Mouse (Mus musculus): Measurements from ENCODE around the gene Tmem117. TPM values are rescaled to one million over a fixed set of nuclear protein-coding genes. Genes with fewer than 3 reads are reported as not detected.

Tmem117 gene
- polyA plus RNA-seq, 1 experiment: not detected

DNA sequence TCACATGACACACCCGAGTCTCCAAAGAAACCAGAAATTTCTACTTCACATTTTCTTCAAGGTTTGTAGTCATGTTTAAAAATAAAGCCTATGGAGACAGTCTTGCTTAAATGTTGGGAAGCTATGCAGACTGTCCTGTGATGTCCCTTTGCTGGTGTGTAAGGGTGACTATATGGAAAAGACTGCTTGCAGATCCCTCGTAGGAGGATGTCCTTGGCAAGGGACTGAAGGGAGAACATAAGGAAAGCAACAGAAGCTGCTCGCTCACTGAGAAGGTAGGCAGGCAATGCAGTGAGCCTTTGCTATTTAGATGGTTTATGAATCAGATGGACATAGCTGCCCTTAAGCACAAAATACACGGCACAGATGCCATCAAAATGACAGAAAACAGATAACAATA, 352.8 kb downstream of the Tmem117 start:
- Histone ChIP-seq H3K9me3 (ENCODE audit: control insufficient read depth, low read length) (peaks cover 31% of the 10 kb centered on the region), H3K27me3 (ENCODE audit: control insufficient read depth) (no peaks in the 10 kb centered on the region), H3K36me3 (ENCODE audit: control insufficient read depth) (no peaks in the 10 kb centered on the region), H3K4me3 (replicated peaks) (no peak overlapping the region), H3K4me1 (ENCODE audit: control insufficient read depth) (no peaks in the 10 kb centered on the region)
- TF ChIP-seq TAL1 (IDR thresholded peaks at IDR 0.05; ENCODE audit: low read length) (no peak), GATA1 (IDR thresholded peaks at IDR 0.05; ENCODE audit: low read length) (no peak)

DNA sequence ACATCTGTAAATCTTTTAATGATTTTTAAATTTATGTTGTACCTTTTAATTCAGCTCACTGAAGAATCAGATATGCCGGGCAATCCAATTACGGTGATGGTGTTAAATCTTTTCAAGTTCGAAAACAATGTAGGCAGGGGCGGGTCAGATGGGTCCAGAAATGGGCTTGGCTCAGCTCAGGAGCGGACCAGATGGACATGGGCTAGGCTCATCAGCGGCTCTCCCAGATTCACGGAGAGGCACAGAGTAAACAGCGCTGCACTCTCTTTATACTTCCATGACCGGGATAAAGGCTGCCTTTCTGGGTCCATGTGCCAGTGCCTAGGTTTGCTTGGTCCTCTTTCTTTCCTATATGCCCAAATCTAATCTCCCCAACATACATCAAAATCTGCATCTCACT, 366.3 kb downstream of the Tmem117 start:
- Histone ChIP-seq H3K27me3 (ENCODE audit: control insufficient read depth) (no peaks in the 10 kb centered on the region), H3K4me3 (replicated peaks) (no peak overlapping the region), H3K9me3 (ENCODE audit: control insufficient read depth, low read length) (peaks cover 15% of the 10 kb centered on the region), H3K4me1 (ENCODE audit: control insufficient read depth) (no peaks in the 10 kb centered on the region), H3K36me3 (ENCODE audit: control insufficient read depth) (no peaks in the 10 kb centered on the region)
- TF ChIP-seq GATA1 (IDR thresholded peaks at IDR 0.05; ENCODE audit: low read length) (no peak), TAL1 (IDR thresholded peaks at IDR 0.05; ENCODE audit: low read length) (no peak)

DNA sequence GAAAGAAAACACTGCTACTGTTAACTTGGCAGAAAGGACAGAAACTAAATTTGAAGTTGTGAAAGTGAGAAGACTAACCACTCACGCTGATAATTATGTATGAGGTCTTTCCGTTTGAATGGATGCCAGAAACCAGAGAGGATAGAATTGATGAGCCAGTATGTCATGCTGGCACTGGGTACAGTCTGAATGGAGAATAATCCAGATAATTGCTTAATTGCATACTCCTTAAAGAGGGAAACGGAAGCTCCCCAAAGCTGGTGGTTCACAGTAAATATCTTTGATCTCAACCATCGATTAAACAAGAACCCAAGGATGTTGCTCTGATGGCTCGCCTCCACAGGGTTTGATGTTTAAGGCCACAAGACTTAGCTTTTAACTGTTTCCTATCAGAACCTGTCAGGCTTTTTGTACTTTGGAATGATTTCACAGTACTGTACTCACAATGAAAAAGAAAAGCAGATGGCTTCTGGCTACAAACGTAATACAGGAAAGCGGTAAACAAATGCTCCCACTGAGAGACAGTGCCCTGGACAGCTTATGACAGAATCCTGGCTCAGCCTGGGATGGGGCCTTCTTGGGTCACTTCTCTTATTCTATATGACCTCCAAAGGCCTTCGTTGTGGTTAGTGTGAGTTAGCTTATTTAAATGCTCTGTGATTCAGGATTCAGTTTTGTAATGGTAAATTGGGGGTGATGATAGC, 376.2 kb downstream of the Tmem117 start:
- no peak for TF ChIP-seq TAL1 (IDR thresholded peaks at IDR 0.05; ENCODE audit: low read length)
- TF ChIP-seq GATA1 (IDR thresholded peaks at IDR 0.05; ENCODE audit: low read length): no peak
- no peak overlapping the region for H3K4me3 ChIP-seq (replicated peaks)
- no peaks in the 10 kb centered on the region for H3K36me3 ChIP-seq (ENCODE audit: control insufficient read depth)
- peaks cover 29% of the 10 kb centered on the region for H3K9me3 ChIP-seq (ENCODE audit: control insufficient read depth, low read length)
- no peaks in the 10 kb centered on the region for H3K27me3 ChIP-seq (ENCODE audit: control insufficient read depth)
- H3K4me1 ChIP-seq (ENCODE audit: control insufficient read depth): no peaks in the 10 kb centered on the region

DNA sequence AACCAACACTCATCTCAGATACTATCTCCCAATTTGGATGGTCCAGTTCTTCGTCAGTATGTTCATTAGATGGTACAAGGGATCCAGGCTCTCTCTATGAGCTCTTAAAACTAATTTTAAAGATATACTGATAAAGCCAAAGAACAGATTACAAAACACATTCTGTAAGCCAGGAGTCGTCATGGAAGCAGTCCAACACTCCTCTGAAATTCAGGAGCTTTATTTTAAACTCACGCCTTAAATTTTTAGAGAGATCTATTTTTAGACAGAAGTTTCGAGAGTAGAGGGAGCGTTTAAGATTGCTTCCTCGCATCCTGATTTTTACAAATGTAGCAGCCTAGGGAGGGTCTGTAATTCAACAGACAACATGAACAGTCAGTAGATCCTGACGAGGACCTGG, 393.2 kb downstream of the Tmem117 start:
- Histone ChIP-seq H3K9me3 (ENCODE audit: control insufficient read depth, low read length) (peaks cover 26% of the 10 kb centered on the region), H3K36me3 (ENCODE audit: control insufficient read depth) (no peaks in the 10 kb centered on the region), H3K4me1 (ENCODE audit: control insufficient read depth) (no peaks in the 10 kb centered on the region), H3K4me3 (replicated peaks) (no peak overlapping the region), H3K27me3 (ENCODE audit: control insufficient read depth) (no peaks in the 10 kb centered on the region)
- TF ChIP-seq TAL1 (IDR thresholded peaks at IDR 0.05; ENCODE audit: low read length) (no peak), GATA1 (IDR thresholded peaks at IDR 0.05; ENCODE audit: low read length) (no peak)

DNA sequence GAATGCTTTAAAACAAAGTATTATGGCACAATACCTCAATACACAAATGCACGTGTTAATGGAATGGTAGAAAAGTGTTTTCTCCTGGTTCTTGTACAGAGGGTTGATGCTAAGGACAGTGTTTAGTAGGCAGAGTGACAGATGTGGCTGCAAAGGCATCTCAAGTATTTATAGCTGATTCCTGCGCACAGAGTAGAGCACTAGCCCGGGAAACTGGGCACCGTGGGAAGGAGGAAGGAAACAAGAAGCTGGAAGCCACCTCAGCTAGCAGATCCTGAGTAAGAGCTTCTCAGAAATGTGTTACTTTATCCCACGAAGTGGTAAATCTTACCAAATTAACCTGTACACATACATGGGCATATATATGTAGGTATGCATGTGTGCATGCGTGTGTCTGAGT, 395.4 kb downstream of the Tmem117 start:
- no peaks in the 10 kb centered on the region for H3K27me3 ChIP-seq (ENCODE audit: control insufficient read depth)
- no peaks in the 10 kb centered on the region for H3K36me3 ChIP-seq (ENCODE audit: control insufficient read depth)
- H3K4me1 ChIP-seq (ENCODE audit: control insufficient read depth): no peaks in the 10 kb centered on the region
- H3K9me3 ChIP-seq (ENCODE audit: control insufficient read depth, low read length): peaks cover 31% of the 10 kb centered on the region
- no peak overlapping the region for H3K4me3 ChIP-seq (replicated peaks)
- TF ChIP-seq TAL1 (IDR thresholded peaks at IDR 0.05; ENCODE audit: low read length): no peak
- no peak for TF ChIP-seq GATA1 (IDR thresholded peaks at IDR 0.05; ENCODE audit: low read length)

DNA sequence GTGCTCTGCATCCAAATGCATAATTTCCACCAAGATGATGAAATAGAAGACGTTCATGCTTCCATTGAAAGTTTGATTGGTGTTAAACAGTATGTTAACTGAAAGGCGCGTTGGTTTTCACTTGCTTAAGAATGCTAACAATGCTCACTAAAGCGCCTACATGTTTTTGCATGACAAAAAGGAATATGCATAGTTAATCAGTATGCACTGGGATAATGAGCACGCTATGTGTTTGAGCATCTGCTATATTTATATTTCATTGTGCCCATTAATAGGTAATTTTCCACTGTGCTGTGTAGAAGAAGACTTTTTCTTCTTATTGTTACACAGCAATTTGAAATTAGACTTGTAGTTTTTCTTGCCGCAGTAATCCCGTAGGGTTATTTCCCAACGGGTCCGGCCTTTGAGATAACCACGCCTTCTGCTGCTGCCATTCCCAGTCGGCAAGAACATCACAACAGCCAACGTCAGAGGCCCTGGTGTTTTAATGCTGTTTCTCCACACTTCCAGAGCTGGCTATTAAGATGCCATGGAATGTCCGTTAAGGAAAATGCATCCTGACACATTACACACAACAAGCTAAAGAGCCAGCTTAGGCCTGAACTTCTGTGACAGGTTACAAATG, 399.9 kb downstream of the Tmem117 start:
- TF ChIP-seq GATA1 (IDR thresholded peaks at IDR 0.05; ENCODE audit: low read length): no peak
- no peak for TF ChIP-seq TAL1 (IDR thresholded peaks at IDR 0.05; ENCODE audit: low read length)
- Histone ChIP-seq H3K9me3 (ENCODE audit: control insufficient read depth, low read length) (peaks cover 20% of the 10 kb centered on the region; the same call in 1 of the 2 replicates), H3K36me3 (ENCODE audit: control insufficient read depth) (no peaks in the 10 kb centered on the region), H3K4me3 (replicated peaks) (no peak overlapping the region), H3K27me3 (ENCODE audit: control insufficient read depth) (no peaks in the 10 kb centered on the region), H3K4me1 (ENCODE audit: control insufficient read depth) (no peaks in the 10 kb centered on the region)

DNA sequence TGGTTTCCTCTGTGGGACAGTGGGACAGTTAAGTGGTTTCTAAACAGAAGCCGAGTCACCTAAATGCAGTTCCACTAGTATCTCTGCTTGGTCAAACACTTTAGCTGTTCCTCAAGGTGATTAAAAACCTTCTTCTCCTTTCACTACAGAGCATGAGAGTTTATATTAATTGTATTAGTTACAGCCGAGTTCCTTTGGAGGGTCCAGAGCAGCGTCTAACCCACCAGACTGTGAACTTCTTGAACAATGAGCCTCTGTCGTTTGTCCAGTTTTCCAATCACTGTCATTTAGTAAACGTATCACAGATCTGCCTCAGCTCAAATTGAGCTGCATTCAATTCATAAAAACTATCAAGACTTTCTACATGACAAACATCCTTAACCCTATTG, 400.4 kb downstream of the Tmem117 start:
- Histone ChIP-seq H3K9me3 (ENCODE audit: control insufficient read depth, low read length) (peaks cover 20% of the 10 kb centered on the region; the same call in 1 of the 2 replicates), H3K4me1 (ENCODE audit: control insufficient read depth) (no peaks in the 10 kb centered on the region), H3K4me3 (replicated peaks) (no peak overlapping the region), H3K27me3 (ENCODE audit: control insufficient read depth) (no peaks in the 10 kb centered on the region), H3K36me3 (ENCODE audit: control insufficient read depth) (no peaks in the 10 kb centered on the region)
- no peak for TF ChIP-seq GATA1 (IDR thresholded peaks at IDR 0.05; ENCODE audit: low read length)
- TF ChIP-seq TAL1 (IDR thresholded peaks at IDR 0.05; ENCODE audit: low read length): no peak

DNA sequence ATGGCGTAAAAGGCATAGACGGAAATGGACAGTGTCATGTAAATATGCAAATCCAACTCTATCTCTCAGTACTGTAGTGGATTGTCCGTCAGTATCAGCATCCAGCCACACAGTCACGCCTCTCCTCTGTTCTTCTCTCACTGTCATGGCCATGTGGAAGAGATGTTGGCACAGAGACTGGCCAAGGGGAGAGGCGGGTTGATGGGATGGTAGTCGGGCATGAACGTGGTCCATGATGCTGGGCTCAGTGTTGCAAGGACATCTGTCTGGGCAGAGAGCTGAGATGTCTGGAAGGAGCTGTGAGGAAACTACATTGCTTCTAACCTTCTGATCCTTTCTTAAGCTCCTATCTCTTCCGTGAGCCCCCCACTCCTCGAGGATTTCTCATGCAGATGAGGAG, 413.4 kb downstream of the Tmem117 start:
- no peaks in the 10 kb centered on the region for H3K4me1 ChIP-seq (ENCODE audit: control insufficient read depth)
- no peak overlapping the region for H3K4me3 ChIP-seq (replicated peaks)
- TF ChIP-seq GATA1 (IDR thresholded peaks at IDR 0.05; ENCODE audit: low read length): no peak
- TF ChIP-seq TAL1 (IDR thresholded peaks at IDR 0.05; ENCODE audit: low read length): no peak
- no peaks in the 10 kb centered on the region for H3K27me3 ChIP-seq (ENCODE audit: control insufficient read depth)
- peaks cover 29% of the 10 kb centered on the region for H3K9me3 ChIP-seq (ENCODE audit: control insufficient read depth, low read length)
- no peaks in the 10 kb centered on the region for H3K36me3 ChIP-seq (ENCODE audit: control insufficient read depth)

DNA sequence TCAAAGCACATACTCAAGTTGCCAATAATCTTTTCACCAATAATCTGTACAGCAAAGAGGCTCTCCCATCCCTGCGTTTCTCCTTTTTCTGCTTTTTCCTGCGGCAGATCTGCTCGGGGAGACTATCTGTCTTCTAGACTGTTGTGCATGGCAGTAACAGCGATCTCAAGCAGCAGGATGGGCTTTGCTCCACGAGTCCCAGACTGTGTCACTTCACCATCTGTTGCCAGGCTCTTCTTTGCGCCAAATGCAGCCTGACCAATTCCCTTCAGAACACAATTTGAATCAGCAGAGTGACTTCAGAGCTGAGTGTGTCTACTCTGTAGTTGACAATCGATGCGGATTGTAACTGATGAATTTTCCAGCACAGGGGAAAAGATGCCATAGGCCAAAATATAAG, 415.0 kb downstream of the Tmem117 start:
- H3K36me3 ChIP-seq (ENCODE audit: control insufficient read depth): no peaks in the 10 kb centered on the region
- H3K9me3 ChIP-seq (ENCODE audit: control insufficient read depth, low read length): peaks cover 30% of the 10 kb centered on the region
- H3K27me3 ChIP-seq (ENCODE audit: control insufficient read depth): no peaks in the 10 kb centered on the region
- no peak for TF ChIP-seq TAL1 (IDR thresholded peaks at IDR 0.05; ENCODE audit: low read length)
- TF ChIP-seq GATA1 (IDR thresholded peaks at IDR 0.05; ENCODE audit: low read length): no peak
- no peaks in the 10 kb centered on the region for H3K4me1 ChIP-seq (ENCODE audit: control insufficient read depth)
- no peak overlapping the region for H3K4me3 ChIP-seq (replicated peaks)

All from erythroblast, embryonic 14.5 days (primary cell).